Mouse (Mus musculus): ENCODE measurements around the gene Ttc28. TPM values are rescaled to one million over a fixed set of nuclear protein-coding genes. Genes with fewer than 3 reads are reported as not detected.

Ttc28 gene
- total RNA-seq, 1 experiment: 5.8 TPM

GRCm38 (mm10) chr5:110982436-110982835, 102.8 kb downstream of the Ttc28 start:
- no peak for TF ChIP-seq MAFK (IDR thresholded peaks at IDR 0.05; ENCODE audit: insufficient read depth, low read depth, low read length)
- no peak for TF ChIP-seq ZC3H11A (IDR thresholded peaks at IDR 0.05; ENCODE audit: borderline replicate concordance, low read depth, low read length)
- no peak for TF ChIP-seq CHD2 (IDR thresholded peaks at IDR 0.05; ENCODE audit: low read depth, low read length)
- TF ChIP-seq HCFC1 (IDR thresholded peaks at IDR 0.05; ENCODE audit: borderline replicate concordance, insufficient read depth, low read length): no peak
- no peak for TF ChIP-seq ZNF384 (IDR thresholded peaks at IDR 0.05; ENCODE audit: low read depth, low read length)
- no peak overlapping the region for H3K27ac ChIP-seq (ENCODE audit: insufficient read depth, low read depth, low read length, poor library complexity, severe bottlenecking)
- no peaks in the 10 kb centered on the region for H3K9me3 ChIP-seq (ENCODE audit: control insufficient read depth, insufficient read depth, low read depth, low read length)
- in situ Hi-C loops (cut with MboI; ENCODE audit: low sequenced_read_pairs in 2 of 2, unreplicated experiment in 2 of 2): no loop called here
- no peak for DNase-seq (ENCODE audit: low read depth, low spot score)
- H3K36me3 ChIP-seq (ENCODE audit: control insufficient read depth, insufficient read depth, low read length, poor library complexity, severe bottlenecking): no peaks in the 10 kb centered on the region
- H3K4me1 ChIP-seq (ENCODE audit: control insufficient read depth in 2 of 2, insufficient read depth in 2 of 2, low read length in 2 of 2, poor library complexity in 1 of 2): peaks cover 0 to 4% of the 10 kb centered on the region in 2 experiments; a peak in 1 of 4 replicates
- no peak overlapping the region for H3K4me3 ChIP-seq (ENCODE audit: insufficient read depth in 1 of 2, low read depth in 1 of 2, low read length in 2 of 2, poor library complexity in 1 of 2, severe bottlenecking in 1 of 2)
- no peak overlapping the region for H3K9ac ChIP-seq (ENCODE audit: insufficient read depth, low read depth, low read length, poor library complexity, severe bottlenecking)

- TF ChIP-seq CHD2 (IDR thresholded peaks at IDR 0.05; ENCODE audit: low read depth, low read length): no peak
- TF ChIP-seq ZC3H11A (IDR thresholded peaks at IDR 0.05; ENCODE audit: borderline replicate concordance, low read depth, low read length): no peak
- TF ChIP-seq ZNF384 (IDR thresholded peaks at IDR 0.05; ENCODE audit: low read depth, low read length): no peak
- no peak for TF ChIP-seq HCFC1 (IDR thresholded peaks at IDR 0.05; ENCODE audit: borderline replicate concordance, insufficient read depth, low read length)
- Histone ChIP-seq H3K9ac (ENCODE audit: insufficient read depth, low read depth, low read length, poor library complexity, severe bottlenecking) (no peak overlapping the region), H3K4me1 (ENCODE audit: control insufficient read depth in 2 of 2, insufficient read depth in 2 of 2, low read length in 2 of 2, poor library complexity in 1 of 2) (peaks cover 0 to 4% of the 10 kb centered on the region in 2 experiments; a peak in 1 of 4 replicates), H3K9me3 (ENCODE audit: control insufficient read depth, insufficient read depth, low read depth, low read length) (no peaks in the 10 kb centered on the region), H3K27ac (ENCODE audit: insufficient read depth, low read depth, low read length, poor library complexity, severe bottlenecking) (no peak overlapping the region), H3K36me3 (ENCODE audit: control insufficient read depth, insufficient read depth, low read length, poor library complexity, severe bottlenecking) (no peaks in the 10 kb centered on the region), H3K4me3 (ENCODE audit: insufficient read depth in 1 of 2, low read depth in 1 of 2, low read length in 2 of 2, poor library complexity in 1 of 2, severe bottlenecking in 1 of 2) (no peak overlapping the region)
- DNase-seq (ENCODE audit: low read depth, low spot score): no peak
- in situ Hi-C loops (cut with MboI; ENCODE audit: low sequenced_read_pairs in 2 of 2, unreplicated experiment in 2 of 2): no loop called here
These were observed 104.6 kb downstream of the Ttc28 start for GRCm38 (mm10) chr5:110984136-110984681.

GRCm38 (mm10) chr5:110996835-110997539, 117.4 kb downstream of the Ttc28 start:
- in situ Hi-C loops (cut with MboI; ENCODE audit: low sequenced_read_pairs in 2 of 2, unreplicated experiment in 2 of 2): no loop called here
- H3K4me3 ChIP-seq (ENCODE audit: insufficient read depth in 1 of 2, low read depth in 1 of 2, low read length in 2 of 2, poor library complexity in 1 of 2, severe bottlenecking in 1 of 2): no peak overlapping the region
- no peaks in the 10 kb centered on the region for H3K36me3 ChIP-seq (ENCODE audit: control insufficient read depth, insufficient read depth, low read length, poor library complexity, severe bottlenecking)
- no peak for TF ChIP-seq CHD2 (IDR thresholded peaks at IDR 0.05; ENCODE audit: low read depth, low read length)
- no peak for TF ChIP-seq MAFK (IDR thresholded peaks at IDR 0.05; ENCODE audit: insufficient read depth, low read depth, low read length)
- TF ChIP-seq ZC3H11A (IDR thresholded peaks at IDR 0.05; ENCODE audit: borderline replicate concordance, low read depth, low read length): no peak
- no peak for TF ChIP-seq HCFC1 (IDR thresholded peaks at IDR 0.05; ENCODE audit: borderline replicate concordance, insufficient read depth, low read length)
- TF ChIP-seq ZNF384 (IDR thresholded peaks at IDR 0.05; ENCODE audit: low read depth, low read length): no peak
- H3K4me1 ChIP-seq (ENCODE audit: control insufficient read depth in 2 of 2, insufficient read depth in 2 of 2, low read length in 2 of 2, poor library complexity in 1 of 2): no peaks in the 10 kb centered on the region
- H3K9me3 ChIP-seq (ENCODE audit: control insufficient read depth, insufficient read depth, low read depth, low read length): no peaks in the 10 kb centered on the region
- H3K27ac ChIP-seq (ENCODE audit: insufficient read depth, low read depth, low read length, poor library complexity, severe bottlenecking): no peak overlapping the region
- DNase-seq (ENCODE audit: low read depth, low spot score): no peak
- H3K9ac ChIP-seq (ENCODE audit: insufficient read depth, low read depth, low read length, poor library complexity, severe bottlenecking): no peak overlapping the region

DNA sequence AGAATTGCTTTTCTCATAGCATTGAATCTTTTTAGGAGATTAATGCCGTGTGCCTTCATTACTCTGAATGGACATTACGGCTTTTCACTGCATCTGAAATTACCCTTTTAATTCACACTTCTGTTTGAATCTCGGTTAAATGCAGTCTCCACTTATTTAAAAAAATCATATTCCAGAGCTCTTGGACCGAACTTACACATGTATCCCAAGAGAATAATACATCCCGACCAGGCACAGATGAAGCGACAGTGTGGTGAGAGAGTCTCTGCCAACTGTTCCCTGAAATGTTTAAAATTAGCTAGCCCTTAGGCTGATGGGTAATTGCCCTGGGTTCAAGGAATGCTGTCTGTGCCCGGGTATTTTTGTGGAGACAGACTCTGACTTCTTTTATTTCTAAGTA, 118.1 kb downstream of the Ttc28 start:
- no peak for TF ChIP-seq ZNF384 (IDR thresholded peaks at IDR 0.05; ENCODE audit: low read depth, low read length)
- no peak for TF ChIP-seq CHD2 (IDR thresholded peaks at IDR 0.05; ENCODE audit: low read depth, low read length)
- no peak for TF ChIP-seq ZC3H11A (IDR thresholded peaks at IDR 0.05; ENCODE audit: borderline replicate concordance, low read depth, low read length)
- Histone ChIP-seq H3K36me3 (ENCODE audit: control insufficient read depth, insufficient read depth, low read length, poor library complexity, severe bottlenecking) (no peaks in the 10 kb centered on the region), H3K4me3 (ENCODE audit: insufficient read depth in 1 of 2, low read depth in 1 of 2, low read length in 2 of 2, poor library complexity in 1 of 2, severe bottlenecking in 1 of 2) (no peak overlapping the region), H3K27ac (ENCODE audit: insufficient read depth, low read depth, low read length, poor library complexity, severe bottlenecking) (no peak overlapping the region), H3K4me1 (ENCODE audit: control insufficient read depth in 2 of 2, insufficient read depth in 2 of 2, low read length in 2 of 2, poor library complexity in 1 of 2) (no peaks in the 10 kb centered on the region), H3K9me3 (ENCODE audit: control insufficient read depth, insufficient read depth, low read depth, low read length) (no peaks in the 10 kb centered on the region), H3K9ac (ENCODE audit: insufficient read depth, low read depth, low read length, poor library complexity, severe bottlenecking) (no peak overlapping the region)
- DNase-seq (ENCODE audit: low read depth, low spot score): no peak
- in situ Hi-C loops (cut with MboI; ENCODE audit: low sequenced_read_pairs in 2 of 2, unreplicated experiment in 2 of 2): no loop called here
